Mouse (Mus musculus) T-helper 1 cell (primary cell): ENCODE measurements around the gene Golga7b.

Source experiments
- in situ Hi-C: fragments of 300-600 bp; cut with MboI, MseI; formaldehyde crosslinking; loops from one replicate; pipeline ENCODE4 v1.15.1; 2025; ENCODE audit warnings: high pct_unique_total_duplicates

Golga7b gene

GRCm38 (mm10) chr19:42249976-42250914 is 2.9 kb downstream of the Golga7b start:
- in situ Hi-C loops, result no loop called here

GRCm38 (mm10) chr19:42255438-42255783 is 8.0 kb downstream of the Golga7b start:
- in situ Hi-C loops, result no loop called here

- in situ Hi-C loops, result no loop called here
These were observed 8.6 kb downstream of the Golga7b start for GRCm38 (mm10) chr19:42255784-42256610.

- in situ Hi-C loops, result no loop called here
These were observed 9.4 kb downstream of the Golga7b start for GRCm38 (mm10) chr19:42256611-42257240.

- in situ Hi-C loops, result no loop called here
These were observed 9.9 kb downstream of the Golga7b start for GRCm38 (mm10) chr19:42257241-42257635.

GRCm38 (mm10) chr19:42258031-42258430 is 10.7 kb downstream of the Golga7b start:
- in situ Hi-C loops, result no loop called here

- in situ Hi-C loops, result no loop called here
These were observed 11.2 kb downstream of the Golga7b start for GRCm38 (mm10) chr19:42258596-42258995.

GRCm38 (mm10) chr19:42260486-42260885 is 13.1 kb downstream of the Golga7b start:
- in situ Hi-C loops, result no loop called here

GRCm38 (mm10) chr19:42263524-42263923 is 16.1 kb downstream of the Golga7b start:
- in situ Hi-C loops, result no loop called here

GRCm38 (mm10) chr19:42268337-42268736 is 21.0 kb downstream of the Golga7b start:
- in situ Hi-C loops, result no loop called here

GRCm38 (mm10) chr19:42270119-42270518 is 22.7 kb downstream of the Golga7b start:
- in situ Hi-C loops, result loop anchor here (5.0 kb wide), 1 partner anchor 83 kb away; no protein-coding TSS in a partner anchor

GRCm38 (mm10) chr19:42271182-42271581 is 23.8 kb downstream of the Golga7b start:
- in situ Hi-C loops, result loop anchor here (5.0 kb wide), 1 partner anchor 84 kb away; no protein-coding TSS in a partner anchor

- in situ Hi-C loops, result loop anchor here (5.0 kb wide), 1 partner anchor 85 kb away; no protein-coding TSS in a partner anchor
These were observed 24.9 kb downstream of the Golga7b start for GRCm38 (mm10) chr19:42272003-42272963.

- in situ Hi-C loops, result no loop called here
These were observed 29.9 kb downstream of the Golga7b start for GRCm38 (mm10) chr19:42277288-42277687.

- in situ Hi-C loops, result no loop called here
These were observed 31.1 kb downstream of the Golga7b start for GRCm38 (mm10) chr19:42278461-42278860.

GRCm38 (mm10) chr19:42279611-42280010 is 32.2 kb downstream of the Golga7b start:
- in situ Hi-C loops, result no loop called here

- in situ Hi-C loops, result no loop called here
These were observed 36.8 kb downstream of the Golga7b start for GRCm38 (mm10) chr19:42284178-42284577.

- in situ Hi-C loops, result no loop called here
These were observed 41.0 kb downstream of the Golga7b start for GRCm38 (mm10) chr19:42288361-42288760.

- in situ Hi-C loops, result no loop called here
These were observed 43.7 kb downstream of the Golga7b start for GRCm38 (mm10) chr19:42290954-42291661.

- in situ Hi-C loops, result no loop called here
These were observed 44.7 kb downstream of the Golga7b start for GRCm38 (mm10) chr19:42292106-42292505.
